Mouse (Mus musculus) forebrain, embryonic 10.5 days (tissue): ENCODE data around the gene Grwd1. TPM values are rescaled to one million over a fixed set of nuclear protein-coding genes. Genes with fewer than 3 reads are reported as not detected.

Source experiments
- DNase-seq: peaks from one replicate; pipeline ENCODE4 v3.0.0-alpha.2; 2017; ENCODE audit warnings: low spot score; ENCODE audit errors: extremely low spot score
- H3K27ac ChIP-seq: fragments of 300-500 bp; sonication (generic); 2 replicates; pipeline ENCODE4 v1.5.1; 2016; ENCODE audit warnings: mild to moderate bottlenecking
- H3K27me3 ChIP-seq: fragments of 300-500 bp; sonication (generic); 2 replicates; pipeline ENCODE4 v1.6.1; 2016; ENCODE audit warnings: mild to moderate bottlenecking; ENCODE audit not compliant: poor library complexity, severe bottlenecking
- H3K36me3 ChIP-seq: fragments of 300-500 bp; sonication (generic); replicated peaks from 2 replicates; pipeline ENCODE4 v1.6.1; 2016; ENCODE audit warnings: mild to moderate bottlenecking, moderate library complexity
- H3K4me1 ChIP-seq: fragments of 300-500 bp; sonication (generic); 2 replicates; pipeline ENCODE4 v1.6.1; 2016
- H3K4me3 ChIP-seq: fragments of 300-500 bp; sonication (generic); 2 replicates; pipeline ENCODE4 v1.5.1; 2016; ENCODE audit warnings: mild to moderate bottlenecking, moderate library complexity
- H3K9me3 ChIP-seq: fragments of 300-500 bp; sonication (generic); 2 replicates; pipeline ENCODE4 v1.6.1; 2016; ENCODE audit warnings: mild to moderate bottlenecking, moderate library complexity
- WGBS: fragments of 180-500 bp; shearing (Covaris S2); methylation state at CpG from one replicate; pipeline ENCODE4 v1.1.7; 2016; 5-methylcytosine and 5-hydroxymethylcytosine counted together
- polyA plus RNA-seq: library from polyadenylated mRNA; unstranded; fragments of >200 nt; fragmentation: Nextera tagmentation; extraction: Ambion mirVana; gene quantifications from 2 replicates; pipeline ENCODE4 v1.2.1, GENCODE M21; 2016

The Grwd1 gene
- polyA plus RNA-seq, 1 experiment from 2014 or later = 132 TPM

GRCm38 (mm10) chr7:45864435-45864834, 33.7 kb upstream of the Grwd1 start:
- Histone ChIP-seq H3K27me3 (peaks cover 89% of the 10 kb centered on the region), H3K36me3 (no peaks in the 10 kb centered on the region), H3K27ac (no peak overlapping the region), H3K4me3 (no peak overlapping the region), H3K9me3 (no peaks in the 10 kb centered on the region), H3K4me1 (peaks cover 57% of the 10 kb centered on the region)
- 76% methylated on average over 3 of the region's 3 CpGs for WGBS
- DNase-seq = no peak

GRCm38 (mm10) chr7:45862804-45863203, 32.1 kb upstream of the Grwd1 start:
- Histone ChIP-seq H3K4me3 (no peak overlapping the region), H3K4me1 (peaks cover 50% of the 10 kb centered on the region), H3K27ac (no peak overlapping the region), H3K36me3 (no peaks in the 10 kb centered on the region), H3K27me3 (peaks cover 89% of the 10 kb centered on the region), H3K9me3 (no peaks in the 10 kb centered on the region)
- 88% methylated on average over 7 of the region's 7 CpGs for WGBS
- no peak for DNase-seq

GRCm38 (mm10) chr7:45859008-45859407, 28.3 kb upstream of the Grwd1 start:
- Histone ChIP-seq H3K27me3 (peaks cover 88% of the 10 kb centered on the region), H3K36me3 (no peaks in the 10 kb centered on the region), H3K9me3 (no peaks in the 10 kb centered on the region), H3K4me1 (peaks cover 41% of the 10 kb centered on the region), H3K4me3 (no peak overlapping the region), H3K27ac (no peak overlapping the region)
- no peak for DNase-seq
- 75% methylated on average over 4 of the region's 4 CpGs for WGBS

GRCm38 (mm10) chr7:45856950-45857901, 26.5 kb upstream of the Grwd1 start:
- Histone ChIP-seq H3K4me1 (peaks cover 39% of the 10 kb centered on the region), H3K9me3 (no peaks in the 10 kb centered on the region), H3K27ac (peak overlapping the region; percentile 44; the same call in 1 of the 2 replicates), H3K36me3 (no peaks in the 10 kb centered on the region), H3K27me3 (peaks cover 82% of the 10 kb centered on the region), H3K4me3 (peak overlapping the region; percentile 51)
- WGBS = 2% methylated on average over 30 of the region's 30 CpGs
- peak; percentile 44 for DNase-seq

- no peak for DNase-seq
- no peak overlapping the region for H3K27ac ChIP-seq
- H3K36me3 ChIP-seq = no peaks in the 10 kb centered on the region
- peaks cover 24% of the 10 kb centered on the region for H3K4me1 ChIP-seq
- no peaks in the 10 kb centered on the region for H3K9me3 ChIP-seq
- H3K4me3 ChIP-seq = no peak overlapping the region
- H3K27me3 ChIP-seq = peaks cover 60% of the 10 kb centered on the region
- WGBS = 85% methylated on average over 12 of the region's 12 CpGs
These were observed 22.3 kb upstream of the Grwd1 start for GRCm38 (mm10) chr7:45853089-45853488.

- H3K4me1 ChIP-seq = peaks cover 11% of the 10 kb centered on the region
- H3K36me3 ChIP-seq = no peaks in the 10 kb centered on the region
- no peaks in the 10 kb centered on the region for H3K9me3 ChIP-seq
- no peak overlapping the region for H3K4me3 ChIP-seq
- WGBS = 76% methylated on average over 3 of the region's 3 CpGs
- no peak for DNase-seq
- no peak overlapping the region for H3K27ac ChIP-seq
- peaks cover 42% of the 10 kb centered on the region for H3K27me3 ChIP-seq
These were observed 19.9 kb upstream of the Grwd1 start for GRCm38 (mm10) chr7:45850661-45851060.

- Histone ChIP-seq H3K9me3 (no peaks in the 10 kb centered on the region), H3K36me3 (no peaks in the 10 kb centered on the region), H3K4me3 (peak overlapping the region; percentile 4; the same call in 1 of the 2 replicates), H3K27me3 (peaks cover 27% of the 10 kb centered on the region), H3K27ac (peak overlapping the region; percentile 9; the same call in 1 of the 2 replicates), H3K4me1 (peaks cover 11% of the 10 kb centered on the region)
- WGBS = 9% methylated on average over 6 of the region's 6 CpGs
- DNase-seq = no peak
These were observed 17.8 kb upstream of the Grwd1 start for GRCm38 (mm10) chr7:45848447-45849027.

GRCm38 (mm10) chr7:45842950-45843744, 12.4 kb upstream of the Grwd1 start:
- Histone ChIP-seq H3K4me1 (peaks cover 3% of the 10 kb centered on the region; the same call in 1 of the 2 replicates), H3K36me3 (no peaks in the 10 kb centered on the region), H3K9me3 (peaks cover 3% of the 10 kb centered on the region; the same call in 1 of the 2 replicates), H3K4me3 (no peak overlapping the region), H3K27me3 (peaks cover 33% of the 10 kb centered on the region), H3K27ac (no peak overlapping the region)
- 88% methylated on average over 10 of the region's 10 CpGs for WGBS
- DNase-seq = no peak

GRCm38 (mm10) chr7:45833924-45834323, 3.2 kb upstream of the Grwd1 start:
- DNase-seq = no peak
- Histone ChIP-seq H3K4me1 (peaks cover 44% of the 10 kb centered on the region), H3K27me3 (peaks cover 71% of the 10 kb centered on the region), H3K9me3 (no peaks in the 10 kb centered on the region), H3K4me3 (peak overlapping the region; percentile 45), H3K27ac (no peak overlapping the region; the same call in 1 of the 2 replicates), H3K36me3 (peaks cover 11% of the 10 kb centered on the region)
- 4% methylated on average over 27 of the region's 31 CpGs for WGBS

GRCm38 (mm10) chr7:45833148-45833790, 2.5 kb upstream of the Grwd1 start:
- Histone ChIP-seq H3K36me3 (peaks cover 17% of the 10 kb centered on the region), H3K4me3 (peak overlapping the region; percentile 45), H3K27ac (peak overlapping the region; percentile 20; the same call in 1 of the 2 replicates), H3K4me1 (peaks cover 46% of the 10 kb centered on the region), H3K9me3 (no peaks in the 10 kb centered on the region), H3K27me3 (peaks cover 71% of the 10 kb centered on the region)
- 2% methylated on average over 86 of the region's 86 CpGs for WGBS
- no peak for DNase-seq

GRCm38 (mm10) chr7:45832428-45832827, 1.7 kb upstream of the Grwd1 start:
- Histone ChIP-seq H3K36me3 (peaks cover 26% of the 10 kb centered on the region), H3K9me3 (no peaks in the 10 kb centered on the region), H3K27ac (no peak overlapping the region), H3K27me3 (peaks cover 66% of the 10 kb centered on the region), H3K4me3 (peak overlapping the region; percentile 45), H3K4me1 (peaks cover 46% of the 10 kb centered on the region)
- WGBS = 9% methylated on average over 30 of the region's 30 CpGs
- DNase-seq = no peak

GRCm38 (mm10) chr7:45831128-45831525, 383 bp upstream of the Grwd1 start:
- peak overlapping the region; percentile 98 for H3K4me3 ChIP-seq
- no peak for DNase-seq
- H3K9me3 ChIP-seq = no peaks in the 10 kb centered on the region
- H3K36me3 ChIP-seq = peaks cover 39% of the 10 kb centered on the region
- peaks cover 46% of the 10 kb centered on the region for H3K4me1 ChIP-seq
- peaks cover 53% of the 10 kb centered on the region for H3K27me3 ChIP-seq
- 23% methylated on average over 5 of the region's 5 CpGs for WGBS
- H3K27ac ChIP-seq = peak overlapping the region; percentile 88
